Mouse (Mus musculus) layer of hippocampus, postnatal 36 days (tissue): Measurements from ENCODE around the gene C2cd4d. TPM values are rescaled to one million over a fixed set of nuclear protein-coding genes. Genes with fewer than 3 reads are reported as not detected.

Source experiments
- DNase-seq, 2 experiments: peaks; one replicate each; pipeline ENCODE4 v3.0.0; 2022
- total RNA-seq, 2 experiments: library from RNA; stranded (reverse); gene quantifications; 2 replicates each; pipeline ENCODE4 v1.2.3; 2021

C2cd4d gene
- total RNA-seq: not detected

GRCm38 (mm10) chr3:94362138-94362537 is at the start of gene C2cd4d:
Gene C2cd4d, plus strand, starts transcription at chr3:94362438.
- DNase-seq: no peak

GRCm38 (mm10) chr3:94328681-94329080 is 33.6 kb upstream of the C2cd4d start:
- DNase-seq: no peak

- DNase-seq: no peak
Measured at GRCm38 (mm10) chr3:94334442-94334841, 27.8 kb upstream of the C2cd4d start.

- DNase-seq: no peak
Measured at GRCm38 (mm10) chr3:94338522-94338921, 23.7 kb upstream of the C2cd4d start.

GRCm38 (mm10) chr3:94341959-94342422 is 20.2 kb upstream of the C2cd4d start, which contains the start of gene Them5:
Gene Them5, plus strand, starts transcription at chr3:94342099.
- DNase-seq: no peak

- no peak for DNase-seq
Measured at GRCm38 (mm10) chr3:94342552-94342951, 19.7 kb upstream of the C2cd4d start.

GRCm38 (mm10) chr3:94344182-94344581 is 18.1 kb upstream of the C2cd4d start:
- DNase-seq: no peak

GRCm38 (mm10) chr3:94344897-94345296 is 17.3 kb upstream of the C2cd4d start:
- DNase-seq: no peak

GRCm38 (mm10) chr3:94348146-94348545 is 14.1 kb upstream of the C2cd4d start:
- DNase-seq: no peak

GRCm38 (mm10) chr3:94360812-94361211 is 1.4 kb upstream of the C2cd4d start:
- DNase-seq: peak in 1 of 2 experiments; percentile 35

- DNase-seq: peak in 1 of 2 experiments; percentile 46
Measured at GRCm38 (mm10) chr3:94363291-94364153, 1.3 kb downstream of the C2cd4d start.

GRCm38 (mm10) chr3:94364154-94364526 is 1.9 kb downstream of the C2cd4d start:
- no peak for DNase-seq

GRCm38 (mm10) chr3:94366761-94367160 is 4.5 kb downstream of the C2cd4d start:
- peak; percentile 78 to 82 for DNase-seq

GRCm38 (mm10) chr3:94367511-94367910 is 5.3 kb downstream of the C2cd4d start:
- no peak for DNase-seq

GRCm38 (mm10) chr3:94368631-94369030 is 6.4 kb downstream of the C2cd4d start:
- DNase-seq: no peak

- no peak for DNase-seq
Measured at GRCm38 (mm10) chr3:94369709-94370108, 7.5 kb downstream of the C2cd4d start.

- DNase-seq: peak in 1 of 2 experiments; percentile 59
Measured at GRCm38 (mm10) chr3:94371637-94372036, 9.4 kb downstream of the C2cd4d start.

GRCm38 (mm10) chr3:94372038-94372437 is 9.8 kb downstream of the C2cd4d start:
- DNase-seq: no peak

GRCm38 (mm10) chr3:94372641-94373040 is 10.4 kb downstream of the C2cd4d start, which contains the start of gene Rorc:
Gene Rorc, plus strand, starts transcription at chr3:94372794.
- DNase-seq: no peak

- DNase-seq: no peak
Measured at GRCm38 (mm10) chr3:94373090-94373489, 10.9 kb downstream of the C2cd4d start.

GRCm38 (mm10) chr3:94373597-94374011 is 11.4 kb downstream of the C2cd4d start:
- no peak for DNase-seq

GRCm38 (mm10) chr3:94374636-94375035 is 12.4 kb downstream of the C2cd4d start:
- DNase-seq: no peak

- no peak for DNase-seq
Measured at GRCm38 (mm10) chr3:94375146-94375545, 12.9 kb downstream of the C2cd4d start.

GRCm38 (mm10) chr3:94375861-94376260 is 13.6 kb downstream of the C2cd4d start:
- no peak for DNase-seq
